Mouse (Mus musculus) bone marrow macrophage, adult 2 months (primary cell): ENCODE measurements around the gene Snx33.

ENCODE experiments used
- CTCF ChIP-seq: IDR thresholded peaks from 2 replicates; pipeline ENCODE4 v1.5.1; 2012; ENCODE audit warnings: low read depth, mild to moderate bottlenecking, low read length, moderate library complexity
- POLR2A ChIP-seq: IDR thresholded peaks from 2 replicates; pipeline ENCODE4 v1.6.1; 2012; ENCODE audit warnings: mild to moderate bottlenecking, low read depth, low read length, borderline replicate concordance

DNA sequence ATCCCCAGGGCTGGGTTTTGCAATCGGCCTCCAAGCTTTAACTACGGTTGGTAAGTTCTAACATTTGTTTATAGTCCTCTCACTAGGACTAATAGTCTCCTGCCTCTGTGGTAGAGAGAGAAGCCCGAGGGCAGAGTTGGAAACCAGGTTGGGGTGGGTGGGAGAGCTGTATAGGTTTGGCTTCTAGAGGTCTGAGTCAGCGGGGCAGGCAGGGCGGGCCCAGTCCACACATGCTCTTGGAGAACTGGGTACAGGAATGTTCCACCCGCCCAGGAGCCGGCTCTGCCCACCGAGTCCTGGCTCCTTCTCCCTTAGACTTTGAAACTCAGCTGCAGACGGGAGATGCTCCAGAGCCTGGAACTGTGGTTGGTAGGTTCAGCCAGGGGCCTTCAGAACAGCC, 14.2 kb downstream of the Snx33 start:
- TF ChIP-seq CTCF (no peak), POLR2A (no peak)
